Mouse (Mus musculus) left cerebral cortex, postnatal 10 days (tissue): ENCODE results near the gene Itm2b. TPM values are rescaled to one million over a fixed set of nuclear protein-coding genes. Genes with fewer than 3 reads are reported as not detected.

Experiments used
- DNase-seq, 2 experiments: peaks; one replicate each; pipeline ENCODE4 v3.0.0; 2021 to 2022; ENCODE audit warnings: low spot score in 2 of 2, mixed read lengths in 1 of 2; ENCODE audit errors: extremely low spot score in 1 of 2
- intact Hi-C: fragments of 180-260 bp; cut with DNase I; formaldehyde crosslinking; loops from one replicate; pipeline ENCODE4 v1.15.1; 2025
- total RNA-seq, 2 experiments: library from RNA; stranded (reverse); gene quantifications; 2 replicates each; pipeline ENCODE4 v1.2.3; 2021

Itm2b gene
- total RNA-seq, 2 experiments from 2014 or later = 537 to 566 TPM

GRCm38 (mm10) chr14:73334926-73335805, 49.9 kb downstream of the Itm2b start:
- intact Hi-C loops = no loop called here
- no peak for DNase-seq

- intact Hi-C loops = no loop called here
- DNase-seq = no peak
These were observed 51.2 kb downstream of the Itm2b start for GRCm38 (mm10) chr14:73333880-73334279.

- intact Hi-C loops = no loop called here
These were observed 53.7 kb downstream of the Itm2b start for GRCm38 (mm10) chr14:73331386-73331785.

GRCm38 (mm10) chr14:73329871-73330270, 55.2 kb downstream of the Itm2b start:
- DNase-seq = no peak
- intact Hi-C loops = loop anchor here (10.0 kb wide), 1 partner anchor 145 kb away; no protein-coding TSS in a partner anchor

More at GRCm38 (mm10) chr14:73331386-73331785, 53.7 kb downstream of the Itm2b start:
- no peak for DNase-seq

GRCm38 (mm10) chr14:73326511-73326910, 58.6 kb downstream of the Itm2b start:
- intact Hi-C loops = loop anchor here (2.0 to 10.0 kb wide), 2 partner anchors 60 to 148 kb away; no protein-coding TSS in a partner anchor
- DNase-seq = no peak

GRCm38 (mm10) chr14:73325456-73326381, 59.4 kb downstream of the Itm2b start, which contains the start of gene Rb1:
Gene Rb1 (minus strand): TSS chr14:73325822.
- intact Hi-C loops = loop anchor here (2.0 to 10.0 kb wide), 2 partner anchors 61 to 149 kb away; no protein-coding TSS in a partner anchor

GRCm38 (mm10) chr14:73324634-73325455, 60.2 kb downstream of the Itm2b start:
- intact Hi-C loops = loop anchor here (10.0 kb wide), 1 partner anchor 150 kb away; no protein-coding TSS in a partner anchor
- DNase-seq = peak in 1 of 2 experiments; percentile 65

More at GRCm38 (mm10) chr14:73325456-73326381, 59.4 kb downstream of the Itm2b start, which contains the start of gene Rb1:
- peak; percentile 55 to 90 for DNase-seq

GRCm38 (mm10) chr14:73323965-73324364, 61.1 kb downstream of the Itm2b start:
- intact Hi-C loops = loop anchor here (10.0 kb wide), 1 partner anchor 151 kb away; no protein-coding TSS in a partner anchor
- no peak for DNase-seq

- intact Hi-C loops = loop anchor here (10.0 kb wide), 1 partner anchor 153 kb away; no protein-coding TSS in a partner anchor
These were observed 62.9 kb downstream of the Itm2b start for GRCm38 (mm10) chr14:73322142-73322541.

GRCm38 (mm10) chr14:73316933-73317332, 68.2 kb downstream of the Itm2b start:
- DNase-seq = no peak
- intact Hi-C loops = no loop called here

More at GRCm38 (mm10) chr14:73322142-73322541, 62.9 kb downstream of the Itm2b start:
- no peak for DNase-seq

- no peak for DNase-seq
- intact Hi-C loops = no loop called here
These were observed 71.2 kb downstream of the Itm2b start for GRCm38 (mm10) chr14:73313864-73314263.

GRCm38 (mm10) chr14:73313396-73313795, 71.7 kb downstream of the Itm2b start:
- intact Hi-C loops = no loop called here
- no peak for DNase-seq

GRCm38 (mm10) chr14:73312909-73313308, 72.2 kb downstream of the Itm2b start:
- DNase-seq = no peak
- intact Hi-C loops = no loop called here

Other genes starting within 250 kb of the Itm2b start
- 1 to 10 TPM; 1.3 to 1.5 TPM for gene Lpar6, start 147.4 kb downstream of the Itm2b start, total RNA-seq
- 10 to 100 TPM; 35.9 to 37.9 TPM for gene Rb1, start 59.5 kb downstream of the Itm2b start, total RNA-seq
- gene Med4, start 124.7 kb upstream of the Itm2b start, total RNA-seq = 10 to 100 TPM; 31.6 to 31.9 TPM
- 100 to 1,000 TPM; 141 to 150 TPM for gene Sucla2, start 140.0 kb upstream of the Itm2b start, total RNA-seq
- gene Nudt15, start 163.0 kb upstream of the Itm2b start, total RNA-seq = 1 to 10 TPM; 6.9 to 7.9 TPM